Mouse (Mus musculus) olfactory bulb, adult 2 months (tissue): Measurements from ENCODE around the gene Pom121. TPM values are rescaled to one million over a fixed set of nuclear protein-coding genes. Genes with fewer than 3 reads are reported as not detected.
A peak's percentile ranks its signal among the peaks of the same experiment; 100 is the strongest.

Source experiments
- H3K27ac ChIP-seq: fragments of 200-500 bp; 2 replicates; pipeline ENCODE4 v1.5.1; 2012; ENCODE audit warnings: low read depth, low read length; ENCODE audit not compliant: insufficient read depth
- H3K4me1 ChIP-seq: fragments of 200-500 bp; 2 replicates; pipeline ENCODE4 v1.6.1; 2012; ENCODE audit warnings: low read length; ENCODE audit not compliant: control insufficient read depth, insufficient read depth
- H3K4me3 ChIP-seq: fragments of 200-500 bp; 2 replicates; pipeline ENCODE4 v1.5.1; 2012; ENCODE audit warnings: mild to moderate bottlenecking, low read depth, low read length, moderate library complexity; ENCODE audit not compliant: insufficient read depth
- CTCF ChIP-seq: fragments of 200-500 bp; IDR thresholded peaks from 2 replicates; pipeline ENCODE4 v1.5.1; 2012; ENCODE audit warnings: low read depth, mild to moderate bottlenecking, low read length, moderate library complexity; ENCODE audit not compliant: insufficient read depth
- POLR2A ChIP-seq: fragments of 200-500 bp; IDR thresholded peaks from 2 replicates; pipeline ENCODE4 v1.6.1; 2012; ENCODE audit warnings: mild to moderate bottlenecking, low read depth, low read length, moderate library complexity; ENCODE audit not compliant: insufficient read depth
- WGBS: fragments of 180-500 bp; shearing (Covaris S2); methylation state at CpG from one replicate; pipeline ENCODE4 v1.1.7; 2018; 5-methylcytosine and 5-hydroxymethylcytosine counted together
- polyA plus RNA-seq: library from polyadenylated mRNA; stranded (reverse); fragments of >200 nt; gene quantifications from 2 replicates; pipeline ENCODE4 v1.2.4, GENCODE M21; 2012; ENCODE audit warnings: low replicate concordance; ENCODE audit not compliant: missing spikeins, insufficient read depth, insufficient read length

Pom121 gene
- polyA plus RNA-seq, 1 experiment: not detected

DNA sequence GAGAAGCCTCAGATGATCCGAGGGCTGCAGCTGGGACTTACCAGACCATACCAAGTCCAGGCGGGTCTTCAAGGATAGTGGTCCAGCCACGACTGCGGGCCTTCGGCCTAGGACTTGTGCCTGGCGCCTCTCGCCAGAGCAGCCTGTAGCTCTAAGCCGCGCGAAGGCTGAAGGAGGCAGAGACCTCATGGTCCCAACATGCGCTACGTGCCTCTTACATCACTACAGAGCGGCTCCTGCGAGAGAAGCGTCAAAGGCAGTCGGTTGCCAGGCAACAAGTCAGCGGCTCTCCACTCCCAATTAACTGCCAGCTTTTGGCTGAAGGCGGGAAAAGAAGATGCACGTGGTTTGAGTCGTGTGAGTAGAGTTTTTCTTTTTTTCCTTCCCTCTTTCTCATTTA, 10.3 kb upstream of the Pom121 start:
- H3K27ac ChIP-seq: no peak overlapping the region
- peaks cover 7% of the 10 kb centered on the region; the same call in 1 of the 2 replicates for H3K4me1 ChIP-seq
- TF ChIP-seq POLR2A: no peak
- no peak for TF ChIP-seq CTCF
- 24% methylated on average over 20 of the region's 20 CpGs for whole genome bisulfite sequencing
- H3K4me3 ChIP-seq: peak overlapping the region; percentile 14; the same call in 1 of the 2 replicates

DNA sequence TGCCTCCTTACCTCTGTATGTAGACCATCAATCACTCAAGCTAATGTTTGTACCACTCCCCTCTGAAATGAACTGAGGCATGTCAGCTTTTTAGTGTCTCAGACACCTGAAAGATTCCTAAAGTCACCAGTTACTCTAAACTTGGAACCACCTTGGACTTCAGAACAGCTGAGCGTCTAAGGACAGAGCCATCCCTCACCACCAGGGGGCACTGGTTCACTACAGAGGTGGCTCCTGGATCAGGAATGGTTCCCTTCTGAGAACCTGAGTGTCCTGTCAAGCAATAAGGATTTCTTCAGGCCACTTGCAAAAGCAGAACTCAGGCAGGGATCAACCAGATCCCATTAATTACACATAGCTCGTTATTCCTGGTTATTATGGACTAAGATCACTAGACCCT, 5.9 kb upstream of the Pom121 start:
- no peak for TF ChIP-seq POLR2A
- TF ChIP-seq CTCF: 0 out of 2 replicates have a peak, but pooled peaks have one; percentile 34
- Histone ChIP-seq H3K4me1 (peaks cover 7% of the 10 kb centered on the region; the same call in 1 of the 2 replicates), H3K27ac (no peak overlapping the region), H3K4me3 (no peak overlapping the region)
- WGBS: 4% methylated on average over 2 of the region's 2 CpGs

DNA sequence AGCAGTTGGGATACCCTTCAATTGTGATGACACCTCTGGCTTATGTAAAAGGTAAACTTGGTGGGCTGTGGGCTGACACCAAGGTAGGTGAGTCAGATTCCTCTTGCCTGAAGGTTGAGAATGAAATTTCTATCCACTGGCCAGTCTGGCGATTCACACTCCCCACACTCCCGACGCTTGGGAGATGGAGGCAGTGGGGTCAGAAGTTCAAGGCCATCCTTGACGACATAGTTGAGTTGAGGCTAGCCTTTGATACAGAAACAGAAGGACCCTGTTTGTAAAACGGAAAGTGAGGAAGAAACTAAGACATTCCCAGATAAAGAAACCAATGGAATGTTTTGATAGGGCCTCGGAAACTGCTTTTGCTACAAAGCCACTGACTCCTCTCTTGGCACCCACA, 5.0 kb upstream of the Pom121 start:
- no peak overlapping the region for H3K4me3 ChIP-seq
- 77% methylated on average over 6 of the region's 6 CpGs for WGBS

DNA sequence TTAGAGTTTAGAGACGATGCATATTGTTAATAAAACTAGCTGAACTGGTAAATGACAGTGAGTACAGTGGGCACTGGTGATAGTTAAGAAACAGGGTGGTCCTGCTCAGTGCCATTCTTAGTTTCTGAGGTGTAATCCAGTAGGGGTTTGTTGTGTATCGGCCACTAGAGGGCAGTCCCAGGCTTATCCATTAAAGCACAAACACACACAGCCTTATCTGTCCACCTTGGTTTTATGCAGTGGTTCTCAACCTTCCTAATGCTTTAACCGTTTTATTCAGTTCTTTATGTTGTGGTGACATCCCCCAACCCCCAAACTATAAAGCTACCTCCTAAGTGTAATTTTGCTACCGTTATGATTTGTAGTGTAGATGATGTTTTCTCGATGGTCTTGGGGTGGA, 1.5 kb upstream of the Pom121 start:
- TF ChIP-seq POLR2A (no peak), CTCF (no peak)
- Histone ChIP-seq H3K27ac (no peak overlapping the region), H3K4me3 (no peak overlapping the region), H3K4me1 (peaks cover 3% of the 10 kb centered on the region; the same call in 1 of the 2 replicates)
- WGBS: 44% methylated on average over 5 of the region's 5 CpGs

More for the DNA sequence above, 5.0 kb upstream of the Pom121 start:
- H3K27ac ChIP-seq: no peak overlapping the region
- TF ChIP-seq POLR2A (no peak), CTCF (no peak)
- H3K4me1 ChIP-seq: peaks cover under 1% of the 10 kb centered on the region

DNA sequence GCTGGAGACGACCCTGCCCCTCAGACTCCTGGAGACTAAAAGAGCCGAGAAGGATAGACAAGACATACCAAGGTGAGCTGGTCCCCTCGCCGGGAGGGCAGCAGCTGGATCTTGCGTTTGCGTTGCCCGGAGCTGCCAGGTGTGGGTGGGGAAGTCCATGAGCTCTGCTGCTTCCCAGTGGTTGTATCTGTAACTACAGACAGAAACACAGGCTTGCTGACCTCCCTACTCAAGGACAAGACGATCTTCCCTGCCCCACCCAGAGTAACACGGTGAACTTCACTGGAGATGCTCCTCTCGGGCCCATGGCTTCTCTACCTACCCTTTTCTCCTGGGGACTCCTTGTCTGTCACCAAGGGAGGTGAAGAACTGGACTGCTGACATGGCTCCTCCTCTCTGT, 10.6 kb downstream of the Pom121 start:
- Histone ChIP-seq H3K4me1 (no peaks in the 10 kb centered on the region), H3K27ac (no peak overlapping the region), H3K4me3 (no peak overlapping the region)
- no peak for TF ChIP-seq POLR2A
- 79% methylated on average over 10 of the region's 10 CpGs for WGBS

DNA sequence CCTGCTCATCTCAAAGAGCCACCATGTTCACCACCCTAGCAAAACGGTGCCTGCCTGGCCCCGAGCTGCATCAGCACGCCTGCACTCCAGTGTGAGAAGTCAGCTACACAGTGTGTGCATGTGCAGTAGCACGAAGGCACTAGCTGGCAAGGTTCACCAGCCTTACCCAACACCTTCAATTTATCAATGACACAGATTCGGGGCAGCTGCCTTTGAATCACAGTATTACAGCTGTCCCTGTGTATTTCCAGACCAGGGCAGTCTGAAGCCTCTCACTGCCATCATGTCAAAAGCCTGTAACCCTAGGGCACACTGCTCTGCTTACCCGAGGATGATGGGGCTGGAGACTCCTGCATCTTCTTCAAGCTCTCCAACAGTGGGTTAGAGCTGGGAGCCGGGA, 11.6 kb downstream of the Pom121 start:
- 88% methylated on average over 7 of the region's 7 CpGs for WGBS
- Histone ChIP-seq H3K27ac (no peak overlapping the region), H3K4me1 (no peaks in the 10 kb centered on the region), H3K4me3 (no peak overlapping the region)
- no peak for TF ChIP-seq CTCF
- no peak for TF ChIP-seq POLR2A

DNA sequence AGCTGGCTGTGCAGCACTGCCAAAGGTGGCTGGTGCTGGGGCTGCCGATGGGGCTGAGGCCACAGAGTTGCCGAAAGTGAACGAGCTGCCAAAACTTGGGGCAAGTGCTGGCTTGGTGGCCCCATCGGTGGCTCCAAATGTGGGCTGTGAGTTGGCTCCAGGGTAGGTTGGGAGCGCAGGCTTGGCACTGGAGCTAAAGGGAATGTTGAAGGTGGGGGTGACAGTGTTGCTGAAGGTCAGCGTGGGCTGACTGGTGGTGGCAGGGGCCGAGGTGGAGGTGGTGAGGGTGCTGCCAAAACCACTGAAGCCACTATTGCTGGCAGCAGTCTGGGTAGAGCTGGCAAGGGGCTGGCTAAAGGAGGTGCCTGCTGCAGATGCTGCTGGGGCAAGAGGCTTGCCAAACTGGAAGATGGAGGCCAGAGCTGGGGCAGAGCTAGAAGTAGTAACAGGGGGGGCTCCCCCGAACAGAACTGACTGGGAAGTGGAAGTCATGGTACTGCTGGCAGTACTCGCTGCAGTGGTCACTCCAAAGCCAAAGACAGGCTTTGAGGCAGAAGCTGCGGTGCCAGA, 12.9 kb downstream of the Pom121 start:
- H3K27ac ChIP-seq: no peak overlapping the region
- H3K4me3 ChIP-seq: no peak overlapping the region
- no peak for TF ChIP-seq POLR2A
- TF ChIP-seq CTCF: no peak
- WGBS: 88% methylated on average over 10 of the region's 10 CpGs
- no peaks in the 10 kb centered on the region for H3K4me1 ChIP-seq

DNA sequence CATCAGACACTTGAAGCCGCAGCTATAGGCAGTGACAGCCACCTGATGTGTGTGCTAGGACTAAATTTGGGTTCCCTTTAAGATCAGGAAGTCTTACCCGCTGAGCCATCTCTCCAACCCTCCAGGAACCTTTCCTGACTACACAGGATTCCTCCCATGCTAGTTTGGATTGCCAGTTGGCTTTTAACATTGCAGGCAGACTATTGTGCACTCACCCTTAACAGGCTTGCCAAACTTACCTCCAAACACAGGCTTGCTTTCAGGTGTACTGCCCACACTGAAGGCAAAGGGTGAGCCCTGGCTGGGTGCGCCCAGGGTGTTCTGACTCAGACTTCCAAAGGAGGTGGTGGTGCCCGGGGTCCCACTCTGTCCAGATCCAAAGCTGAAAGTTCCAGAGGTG, 13.7 kb downstream of the Pom121 start:
- Histone ChIP-seq H3K4me3 (no peak overlapping the region), H3K27ac (no peak overlapping the region), H3K4me1 (no peaks in the 10 kb centered on the region)
- 91% methylated on average over 4 of the region's 4 CpGs for WGBS
- TF ChIP-seq CTCF (no peak), POLR2A (no peak)

DNA sequence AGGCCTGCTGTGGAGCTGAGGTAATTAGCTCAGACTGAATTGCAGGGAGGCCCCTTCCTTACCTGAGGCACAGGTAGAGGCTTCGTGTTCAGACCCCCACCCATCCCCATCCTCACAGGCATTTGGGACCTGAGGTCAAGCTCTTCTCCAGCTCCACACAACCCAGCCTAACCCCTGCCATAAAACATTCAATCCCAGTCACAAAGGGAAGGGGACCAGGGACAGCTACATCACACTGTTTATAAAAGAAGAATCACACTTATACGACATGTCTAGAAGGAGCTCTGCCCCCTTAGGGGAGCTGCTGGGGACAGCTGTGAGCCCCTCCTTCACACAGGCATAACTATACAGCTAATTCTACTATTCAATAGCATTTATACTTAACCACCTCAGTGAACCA, 18.0 kb downstream of the Pom121 start:
- 58% methylated on average over 2 of the region's 2 CpGs for WGBS
- H3K4me1 ChIP-seq: peaks cover 1% of the 10 kb centered on the region
- H3K4me3 ChIP-seq: no peak overlapping the region
- no peak for TF ChIP-seq POLR2A
- TF ChIP-seq CTCF: no peak
- no peak overlapping the region for H3K27ac ChIP-seq

DNA sequence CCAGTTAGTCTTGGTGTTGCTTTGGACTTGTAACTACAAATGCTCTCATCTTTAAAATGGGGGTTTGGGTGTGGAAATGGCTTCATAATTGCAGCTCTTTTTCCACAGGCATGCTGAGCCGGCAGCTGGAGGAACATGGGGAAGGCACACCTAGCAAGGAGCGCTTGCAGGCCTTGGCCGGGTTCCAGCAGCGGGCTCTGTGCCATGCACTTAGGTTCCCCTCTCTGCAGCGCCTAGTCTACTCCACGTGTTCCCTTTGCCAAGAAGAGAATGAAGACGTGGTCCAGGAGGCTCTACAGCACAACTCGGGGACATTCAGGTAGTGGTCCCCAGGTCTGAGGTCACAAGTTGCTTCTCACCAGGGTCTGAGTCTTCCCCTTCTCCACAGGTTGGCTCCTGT, 19.2 kb downstream of the Pom121 start:
- peaks cover 8% of the 10 kb centered on the region for H3K4me1 ChIP-seq
- no peak overlapping the region for H3K27ac ChIP-seq
- H3K4me3 ChIP-seq: no peak overlapping the region
- TF ChIP-seq POLR2A (no peak), CTCF (no peak)
- 33% methylated on average over 8 of the region's 8 CpGs for WGBS
